Mouse (Mus musculus): ENCODE data around the gene Grk6.

Gene Grk6

GRCm38 (mm10) chr13:55484520-55485088 lies 39.7 kb downstream of the Grk6 start:
- no peak for DNase-seq (ENCODE audit: low spot score)

DNA sequence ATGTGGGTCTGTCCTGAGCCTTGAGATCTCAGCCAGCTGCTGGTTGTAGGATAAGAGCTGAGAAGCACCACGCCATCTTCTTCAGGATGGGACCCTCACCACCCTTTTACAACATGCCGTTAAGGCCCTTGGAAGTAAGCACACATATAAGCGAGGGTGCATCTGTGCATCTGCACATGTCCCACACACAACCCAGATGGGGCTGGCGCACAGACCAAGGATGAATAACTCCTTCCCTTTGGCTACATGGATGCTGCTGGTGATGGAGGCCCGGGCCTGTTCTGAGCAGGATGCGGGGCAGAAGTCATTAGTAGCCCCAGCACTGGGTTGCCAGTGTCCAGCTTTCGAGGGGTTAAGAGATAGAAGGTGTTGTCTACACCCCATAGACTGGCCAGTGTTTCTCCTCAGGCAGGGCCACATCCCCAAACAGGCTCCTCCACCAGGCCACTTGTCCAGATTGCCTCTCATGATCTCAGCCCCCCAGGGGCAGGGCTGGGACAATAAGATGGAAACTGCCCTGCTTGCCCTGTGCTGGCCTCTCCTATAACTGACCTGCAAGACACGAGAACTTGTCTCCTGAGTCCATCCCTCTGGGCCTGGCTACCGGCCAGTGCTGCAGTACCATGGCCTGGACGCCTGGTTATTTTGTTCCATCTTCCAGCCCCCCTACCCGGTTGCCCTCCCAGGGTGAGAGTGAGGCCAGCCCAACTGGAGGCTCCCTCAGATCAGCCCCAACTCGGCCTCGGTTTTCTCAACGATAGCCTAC lies 41.3 kb downstream of the Grk6 start:
- no peak for DNase-seq (ENCODE audit: low spot score)

- no peak for DNase-seq (ENCODE audit: low spot score)
These were observed 42.2 kb downstream of the Grk6 start for GRCm38 (mm10) chr13:55486916-55487577.

- no peak for DNase-seq (ENCODE audit: low spot score)
These were observed 43.0 kb downstream of the Grk6 start, which contains the start of gene Dbn1 for GRCm38 (mm10) chr13:55487578-55488498. Gene Dbn1 (minus strand): TSS chr13:55488111.

GRCm38 (mm10) chr13:55494257-55494656 lies 49.4 kb downstream of the Grk6 start:
- DNase-seq (ENCODE audit: low spot score): no peak

DNA sequence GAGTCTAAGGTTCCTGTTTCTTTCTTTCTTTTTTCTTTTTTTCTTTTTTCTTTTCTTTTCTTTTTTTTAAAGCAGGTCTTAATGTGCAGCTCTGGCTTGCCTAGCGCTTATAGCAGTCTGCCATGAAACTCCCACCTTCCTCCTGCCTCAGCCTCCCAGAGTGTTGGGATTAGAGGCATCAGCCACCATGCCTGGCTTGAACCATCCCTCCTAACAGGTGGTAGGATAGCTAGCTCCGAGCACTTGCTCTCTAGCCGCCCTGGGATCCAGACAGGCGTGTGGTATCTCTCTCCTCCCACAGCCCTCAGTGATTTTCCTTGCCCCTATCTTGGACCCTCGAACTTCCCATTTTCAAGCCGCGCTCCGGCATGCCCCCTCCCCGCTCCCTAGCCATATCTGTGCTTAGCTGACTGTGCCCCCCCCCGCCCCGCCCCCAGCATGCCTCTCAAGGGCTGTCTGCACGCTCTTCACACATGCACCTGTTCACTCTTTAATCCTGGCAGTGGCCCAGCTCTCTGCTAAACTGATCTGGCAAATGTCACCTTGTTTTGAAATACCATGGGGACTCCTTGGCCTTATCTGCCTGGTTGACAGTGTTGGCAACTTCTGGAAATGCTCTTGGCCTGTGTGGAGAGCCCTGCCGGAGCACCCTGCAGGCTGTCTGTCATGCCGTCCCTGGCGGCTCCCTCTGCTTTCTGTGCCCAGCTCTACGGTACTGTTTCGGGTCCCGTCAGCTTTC lies 50.2 kb downstream of the Grk6 start:
- DNase-seq (ENCODE audit: low spot score): peak; percentile 51

DNA sequence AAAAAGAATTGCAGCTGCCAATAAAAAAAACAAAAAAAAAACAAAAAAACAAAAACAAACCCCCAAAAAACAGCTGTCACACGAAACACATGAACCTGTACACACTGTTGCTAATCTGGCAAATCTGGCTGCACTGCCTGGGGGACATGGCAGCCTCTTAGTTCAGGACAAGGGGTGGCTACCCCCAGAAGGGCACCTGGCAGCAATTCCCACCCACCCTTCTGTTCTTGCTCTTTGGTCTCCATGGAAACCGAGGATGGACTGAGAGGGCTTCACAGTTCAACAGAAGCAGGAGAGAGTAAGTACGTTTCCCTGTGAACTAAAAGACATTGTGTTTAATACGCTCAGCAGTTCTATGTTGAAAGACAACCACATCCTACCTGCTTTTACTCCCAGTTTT lies 50.8 kb downstream of the Grk6 start:
- DNase-seq (ENCODE audit: low spot score): no peak

GRCm38 (mm10) chr13:55496661-55497060 lies 51.8 kb downstream of the Grk6 start:
- no peak for DNase-seq (ENCODE audit: low spot score)

DNA sequence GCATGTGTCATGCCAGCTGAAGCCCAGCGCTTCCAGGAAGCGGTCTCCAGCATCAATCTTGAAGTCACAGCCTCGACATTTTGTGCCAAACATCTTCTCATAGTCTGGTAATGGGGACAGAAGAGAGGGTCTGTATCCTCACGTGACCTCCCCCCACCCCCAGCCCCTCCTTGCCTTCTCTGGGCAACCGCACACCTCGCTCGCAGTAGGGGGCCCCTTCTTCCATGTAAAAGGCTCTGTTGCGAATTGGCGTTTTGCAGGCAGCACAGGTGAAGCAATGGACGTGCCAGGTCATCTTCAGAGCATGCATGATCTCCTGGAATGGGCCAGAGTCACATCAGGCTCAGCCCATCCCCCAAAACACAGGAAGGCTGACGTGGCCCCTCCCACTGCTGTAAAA lies 54.0 kb downstream of the Grk6 start:
- DNase-seq (ENCODE audit: low spot score): no peak

DNA sequence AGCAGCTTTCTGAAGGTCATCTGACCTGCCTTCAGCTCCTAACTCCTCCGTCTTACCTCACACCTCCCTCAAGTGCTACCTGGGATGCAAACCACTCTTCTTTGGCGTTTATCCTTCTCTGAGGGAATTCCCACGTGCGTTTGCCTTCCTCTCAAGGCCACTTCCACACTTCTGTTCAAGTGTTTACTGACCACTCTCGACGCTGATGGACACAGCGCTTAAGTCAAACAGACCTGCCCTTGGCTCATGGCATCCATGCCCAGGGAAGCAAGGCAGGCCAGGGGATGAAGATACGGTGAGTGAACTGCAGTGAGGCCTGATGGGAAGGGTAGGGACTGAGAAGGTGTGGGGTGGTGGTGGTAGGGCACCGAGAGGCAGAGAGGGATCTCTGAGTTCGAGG lies 55.7 kb downstream of the Grk6 start:
- DNase-seq (ENCODE audit: low spot score): no peak

- DNase-seq (ENCODE audit: low spot score): no peak
These were observed 57.5 kb downstream of the Grk6 start for GRCm38 (mm10) chr13:55502405-55502804.

DNA sequence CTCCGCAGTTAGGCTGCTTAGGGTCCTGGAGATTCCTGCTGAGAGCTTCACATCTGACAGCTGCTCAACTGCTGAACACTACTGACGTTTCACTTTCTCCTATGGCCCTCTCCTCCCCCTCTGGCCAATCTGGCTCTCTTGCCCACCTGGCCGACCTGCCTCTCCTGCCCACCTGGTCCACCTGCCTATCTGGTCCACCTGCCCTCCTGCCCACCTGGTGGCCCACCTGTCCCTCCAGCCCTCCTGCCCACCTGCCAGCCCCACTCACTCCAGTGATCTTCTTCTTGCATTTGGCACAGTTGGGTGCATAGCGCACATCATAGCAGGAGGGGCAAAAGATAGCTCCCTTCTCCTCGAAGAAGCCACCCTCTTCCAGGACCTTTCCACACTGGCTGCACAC lies 59.5 kb downstream of the Grk6 start:
- DNase-seq (ENCODE audit: low spot score): no peak

- DNase-seq (ENCODE audit: low spot score): no peak
These were observed 60.9 kb downstream of the Grk6 start for GRCm38 (mm10) chr13:55505810-55506209.

GRCm38 (mm10) chr13:55506697-55507096 lies 61.8 kb downstream of the Grk6 start:
- DNase-seq (ENCODE audit: low spot score): no peak

DNA sequence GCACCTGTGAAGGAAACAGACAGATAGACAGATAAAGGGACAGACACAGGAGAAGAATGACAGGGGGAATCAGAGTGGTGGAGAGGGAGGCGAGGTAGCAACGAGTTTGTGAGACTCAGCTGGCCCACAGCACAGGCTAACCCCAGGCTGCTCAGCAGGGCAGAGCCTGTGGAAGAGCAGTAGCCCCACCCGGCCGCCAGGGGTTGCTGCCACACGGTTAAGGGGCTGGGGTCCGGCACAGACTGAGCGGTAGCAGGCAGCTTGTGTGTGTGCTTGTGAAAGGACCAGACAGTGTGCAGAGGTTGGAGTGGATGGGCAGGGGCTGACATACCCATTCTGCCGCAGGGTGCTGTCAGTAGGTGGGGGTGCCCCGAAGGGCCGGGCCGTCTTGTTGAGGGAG lies 63.0 kb downstream of the Grk6 start:
- DNase-seq (ENCODE audit: low spot score): no peak

- DNase-seq (ENCODE audit: low spot score): no peak
These were observed 63.7 kb downstream of the Grk6 start for GRCm38 (mm10) chr13:55508531-55508930.

DNA sequence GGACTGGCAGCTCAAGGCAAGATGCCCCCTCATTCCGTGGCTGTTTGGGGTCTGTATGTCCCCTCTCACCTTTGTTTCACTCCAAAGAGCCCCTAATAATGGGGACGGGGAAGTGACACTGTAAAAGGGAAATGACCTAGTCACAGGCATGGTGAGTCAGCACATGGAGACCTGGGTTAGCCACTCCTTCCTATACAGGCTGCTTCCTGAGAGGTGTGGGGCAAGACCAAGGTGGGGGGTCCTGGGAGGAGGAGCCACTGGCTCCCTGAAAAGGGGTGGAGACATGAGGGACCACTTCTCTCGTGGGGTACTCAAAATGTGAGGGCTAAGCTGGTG lies 65.4 kb downstream of the Grk6 start:
- DNase-seq (ENCODE audit: low spot score): no peak

Data from layer of hippocampus, adult 11-12 months (tissue).